Mouse (Mus musculus): ENCODE measurements around the gene Ush2a. TPM values are rescaled to one million over a fixed set of nuclear protein-coding genes. Genes with fewer than 3 reads are reported as not detected.

The Ush2a gene
- total RNA-seq, 1 experiment from 2014 or later: not detected

DNA sequence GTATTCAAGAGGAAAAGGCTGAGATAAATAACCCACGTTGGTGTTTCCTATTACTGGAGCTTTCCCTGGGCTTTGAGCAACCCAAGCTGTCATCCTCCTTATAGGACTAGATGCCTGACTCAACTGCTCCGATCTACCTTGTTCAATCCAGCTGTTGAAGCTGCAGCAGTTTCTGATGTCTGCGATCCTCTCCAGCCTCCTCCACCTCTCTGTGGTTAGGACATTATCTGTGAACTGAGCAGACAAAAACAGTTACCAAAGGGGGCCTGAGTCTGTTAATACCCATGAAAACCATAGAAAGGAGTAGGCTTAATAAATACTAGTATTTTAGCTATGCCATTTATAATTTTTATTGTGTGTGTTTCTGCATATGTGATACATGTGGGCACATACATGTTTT, 572.9 kb downstream of the Ush2a start:
- ATAC-seq (replicated peaks; ENCODE audit: low read depth, poor library complexity, severe bottlenecking): no peak

- peak; percentile 62 for ATAC-seq (replicated peaks; ENCODE audit: low read depth, poor library complexity, severe bottlenecking)
These were observed 575.9 kb downstream of the Ush2a start for GRCm38 (mm10) chr1:188837613-188838295.

GRCm38 (mm10) chr1:188847242-188847641, 585.4 kb downstream of the Ush2a start:
- ATAC-seq (replicated peaks; ENCODE audit: low read depth, poor library complexity, severe bottlenecking): no peak

- ATAC-seq (replicated peaks; ENCODE audit: low read depth, poor library complexity, severe bottlenecking): no peak
These were observed 591.0 kb downstream of the Ush2a start for GRCm38 (mm10) chr1:188852776-188853175.

GRCm38 (mm10) chr1:188854240-188854639, 592.4 kb downstream of the Ush2a start:
- ATAC-seq (replicated peaks; ENCODE audit: low read depth, poor library complexity, severe bottlenecking): no peak

- no peak for ATAC-seq (replicated peaks; ENCODE audit: low read depth, poor library complexity, severe bottlenecking)
These were observed 593.2 kb downstream of the Ush2a start for GRCm38 (mm10) chr1:188855034-188855433.

- no peak for ATAC-seq (replicated peaks; ENCODE audit: low read depth, poor library complexity, severe bottlenecking)
These were observed 597.9 kb downstream of the Ush2a start for GRCm38 (mm10) chr1:188859718-188860117.

DNA sequence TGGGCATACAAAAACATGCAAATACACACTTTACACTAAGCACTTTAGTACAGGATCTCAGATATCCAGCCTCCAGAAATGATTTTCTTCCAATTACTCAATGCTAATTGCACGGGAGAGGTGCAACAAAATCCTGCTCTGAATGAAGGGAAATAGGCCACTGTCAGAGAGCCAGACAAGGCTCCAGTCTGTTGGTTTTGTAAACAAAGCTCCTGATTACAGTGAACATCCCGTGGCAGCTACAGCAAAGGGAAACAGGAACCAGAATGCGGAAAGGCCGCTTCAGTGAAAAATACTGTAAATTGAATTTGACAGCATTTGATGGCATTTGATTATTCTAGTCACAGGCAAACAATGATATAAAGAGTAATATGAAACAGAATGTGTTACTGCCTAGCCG, 604.1 kb downstream of the Ush2a start:
- ATAC-seq (replicated peaks; ENCODE audit: low read depth, poor library complexity, severe bottlenecking): no peak

GRCm38 (mm10) chr1:188866515-188866914, 604.7 kb downstream of the Ush2a start:
- no peak for ATAC-seq (replicated peaks; ENCODE audit: low read depth, poor library complexity, severe bottlenecking)

GRCm38 (mm10) chr1:188878531-188879055, 616.8 kb downstream of the Ush2a start:
- no peak for ATAC-seq (replicated peaks; ENCODE audit: low read depth, poor library complexity, severe bottlenecking)

GRCm38 (mm10) chr1:188896906-188897551, 635.2 kb downstream of the Ush2a start:
- ATAC-seq (replicated peaks; ENCODE audit: low read depth, poor library complexity, severe bottlenecking): no peak

- ATAC-seq (replicated peaks; ENCODE audit: low read depth, poor library complexity, severe bottlenecking): no peak
These were observed 642.3 kb downstream of the Ush2a start for GRCm38 (mm10) chr1:188904091-188904490.

DNA sequence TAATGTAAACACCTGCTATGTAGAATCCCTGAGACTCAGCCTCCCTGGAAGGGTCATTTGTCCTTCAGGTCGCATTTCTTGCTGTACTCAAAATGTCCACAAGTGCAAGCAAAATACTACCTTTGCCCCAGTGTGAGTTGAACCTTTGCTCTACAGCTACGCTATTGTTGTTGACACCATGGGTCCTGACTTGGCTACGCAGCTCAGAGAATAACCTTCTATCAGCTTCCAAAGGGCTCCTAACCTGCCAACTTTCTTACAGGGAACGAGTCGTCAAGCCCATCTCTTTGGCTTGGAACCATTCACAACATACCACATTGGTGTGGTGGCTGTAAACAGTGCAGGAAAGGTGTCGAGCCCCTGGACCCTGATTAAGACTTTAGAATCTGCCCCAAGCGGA, 644.4 kb downstream of the Ush2a start:
- no peak for ATAC-seq (replicated peaks; ENCODE audit: low read depth, poor library complexity, severe bottlenecking)

DNA sequence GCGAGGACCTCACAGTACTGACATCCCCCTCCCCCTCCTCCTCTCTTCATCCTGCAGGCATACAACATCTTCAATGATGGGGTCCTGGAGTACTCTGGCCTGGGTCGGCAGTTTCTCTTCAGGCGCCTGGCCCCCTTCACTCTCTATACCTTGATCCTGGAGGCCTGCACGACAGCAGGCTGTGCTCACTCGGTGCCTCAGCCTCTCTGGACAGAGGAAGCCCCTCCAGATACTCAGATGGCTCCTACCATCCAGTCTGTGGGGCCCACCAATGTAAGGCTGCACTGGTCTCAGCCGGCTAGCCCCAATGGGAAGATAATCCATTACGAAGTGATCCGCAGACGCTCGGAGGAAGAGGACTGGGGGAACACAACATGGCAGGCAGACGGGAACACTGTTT, 648.8 kb downstream of the Ush2a start:
- ATAC-seq (replicated peaks; ENCODE audit: low read depth, poor library complexity, severe bottlenecking): no peak

DNA sequence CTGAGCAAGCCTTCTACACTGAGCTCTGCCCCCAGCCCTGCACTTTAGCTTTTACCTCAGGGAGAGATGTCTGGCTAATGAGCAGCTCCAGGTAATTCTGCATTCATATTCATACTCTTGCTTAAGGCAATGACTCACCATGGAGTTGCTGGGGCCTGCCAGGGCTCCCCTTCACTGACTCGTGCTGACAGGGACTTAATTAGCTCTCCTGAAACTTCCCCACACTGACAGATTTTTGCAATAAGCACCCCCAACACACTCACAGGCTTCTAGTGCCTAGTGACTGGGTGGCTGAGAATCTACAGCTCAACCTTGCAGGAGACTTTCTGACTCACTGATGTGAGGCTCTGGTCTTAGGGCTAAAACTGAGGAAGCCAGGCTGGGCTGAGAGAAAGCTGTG, 658.1 kb downstream of the Ush2a start:
- ATAC-seq (replicated peaks; ENCODE audit: low read depth, poor library complexity, severe bottlenecking): no peak

DNA sequence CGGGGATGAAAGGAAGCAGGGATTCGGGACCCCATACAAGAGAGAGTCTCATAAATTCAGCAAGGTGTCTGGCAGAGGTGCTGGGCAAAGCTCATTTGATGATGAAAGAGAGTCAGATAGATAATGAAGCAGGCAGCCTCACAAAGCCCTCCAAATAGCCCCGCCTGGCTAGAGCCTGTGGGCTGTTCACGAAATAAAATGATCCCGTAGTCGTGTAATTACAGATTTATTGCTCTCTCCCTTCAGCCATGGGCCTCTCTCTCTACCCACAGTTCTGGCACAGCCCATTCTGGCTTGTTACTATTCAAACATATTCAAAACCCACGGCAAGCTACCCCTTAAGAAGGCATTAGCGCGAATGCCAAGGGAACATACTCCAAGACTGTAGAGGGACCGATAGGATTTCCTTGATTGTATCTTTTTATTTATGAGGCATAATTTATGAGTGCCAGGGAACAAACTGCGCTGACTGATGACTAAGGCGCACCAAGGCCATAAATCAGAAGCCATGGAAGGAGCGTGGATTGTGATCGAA, 675.5 kb downstream of the Ush2a start:
- no peak for ATAC-seq (replicated peaks; ENCODE audit: low read depth, poor library complexity, severe bottlenecking)

DNA sequence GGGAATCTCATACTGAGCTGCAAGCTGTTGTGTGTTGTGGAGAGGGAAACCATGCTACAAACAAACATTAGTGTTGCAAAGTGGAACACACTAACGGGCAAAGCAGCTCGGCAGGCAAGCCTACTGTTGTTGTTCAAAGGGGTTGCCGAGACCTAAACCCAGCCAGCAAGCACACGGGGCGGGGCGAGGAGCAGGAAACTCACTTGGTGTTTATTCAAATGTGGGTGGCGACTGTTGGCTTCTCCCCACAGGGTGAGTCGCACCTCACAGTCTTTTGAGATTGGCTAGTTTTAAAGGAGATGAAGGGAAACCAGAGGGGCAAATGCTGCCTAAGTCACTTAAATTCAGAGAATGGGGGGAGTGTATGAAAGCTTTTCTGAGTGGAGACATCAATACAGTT, 683.5 kb downstream of the Ush2a start:
- ATAC-seq (replicated peaks; ENCODE audit: low read depth, poor library complexity, severe bottlenecking): no peak

GRCm38 (mm10) chr1:188946849-188947248, 685.0 kb downstream of the Ush2a start:
- ATAC-seq (replicated peaks; ENCODE audit: low read depth, poor library complexity, severe bottlenecking): no peak

GRCm38 (mm10) chr1:188947794-188948193, 686.0 kb downstream of the Ush2a start:
- ATAC-seq (replicated peaks; ENCODE audit: low read depth, poor library complexity, severe bottlenecking): peak; percentile 58

DNA sequence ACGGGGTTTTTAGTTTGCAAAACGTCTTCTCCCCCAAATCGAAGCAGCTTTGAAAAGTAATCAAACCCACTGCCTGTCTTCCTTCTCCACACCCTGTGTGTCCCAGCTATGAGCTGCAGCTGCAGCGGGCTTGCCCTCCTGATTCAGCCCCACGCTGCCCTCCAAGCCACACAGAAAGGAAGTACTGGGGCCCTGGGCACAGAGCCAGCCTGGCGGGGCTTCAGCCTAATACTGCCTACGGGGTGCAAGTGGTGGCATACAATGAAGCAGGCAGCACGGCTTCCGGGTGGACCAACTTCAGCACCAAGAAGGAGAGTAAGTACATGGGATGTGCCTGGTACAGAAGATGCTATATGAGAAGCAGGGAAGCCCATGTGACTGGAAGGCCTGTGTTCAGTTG, 686.5 kb downstream of the Ush2a start:
- peak; percentile 54 for ATAC-seq (replicated peaks; ENCODE audit: low read depth, poor library complexity, severe bottlenecking)

GRCm38 (mm10) chr1:188951091-188951490, 689.3 kb downstream of the Ush2a start:
- no peak for ATAC-seq (replicated peaks; ENCODE audit: low read depth, poor library complexity, severe bottlenecking)
